Mouse (Mus musculus) CH12.LX (cell line): Measurements from ENCODE around the gene Chpt1.

Source experiments
- CTCF ChIP-seq, 2 experiments: IDR thresholded peaks in 1 of 2; conservative IDR thresholded peaks in 1 of 2; 2 replicates each; pipeline ENCODE4 v1.5.1; 2011 to 2012; ENCODE audit warnings: low read depth in 2 of 2, low read length in 2 of 2, improper control_type of control experiment in 1 of 2, inconsistent platforms in 1 of 2, mild to moderate bottlenecking in 1 of 2, moderate library complexity in 1 of 2
- EP300 ChIP-seq: IDR thresholded peaks from 2 replicates; pipeline ENCODE4 v1.6.1; 2011; ENCODE audit warnings: low read length, improper control_type of control experiment
- HCFC1 ChIP-seq: IDR thresholded peaks from 2 replicates; pipeline ENCODE4 v1.6.1; 2012; ENCODE audit warnings: low read depth, mild to moderate bottlenecking, inconsistent platforms, low read length, improper control_type of control experiment
- POLR2A ChIP-seq: IDR thresholded peaks from 2 replicates; pipeline ENCODE4 v1.6.1; 2011; ENCODE audit warnings: low read depth, mild to moderate bottlenecking, improper control_type of control experiment, low read length
- POLR2AphosphoS2 ChIP-seq: IDR thresholded peaks from 2 replicates; pipeline ENCODE4 v1.6.1; 2011; ENCODE audit warnings: low read depth, low read length, improper control_type of control experiment
- SMC3 ChIP-seq: IDR thresholded peaks from 2 replicates; pipeline ENCODE4 v1.6.1; 2011; ENCODE audit warnings: low read depth, low read length, improper control_type of control experiment
- UBTF ChIP-seq: IDR thresholded peaks from 2 replicates; pipeline ENCODE4 v1.6.1; 2012; ENCODE audit warnings: low read depth, mild to moderate bottlenecking, inconsistent platforms, low read length, improper control_type of control experiment, moderate library complexity
- USF2 ChIP-seq: conservative IDR thresholded peaks from 2 replicates; pipeline ENCODE4 v1.6.1; 2011; ENCODE audit warnings: low read depth, low read length, improper control_type of control experiment
- ZC3H11A ChIP-seq: IDR thresholded peaks from 2 replicates; pipeline ENCODE4 v1.6.1; 2012; ENCODE audit warnings: low read depth, mild to moderate bottlenecking, inconsistent platforms, low read length, improper control_type of control experiment

DNA sequence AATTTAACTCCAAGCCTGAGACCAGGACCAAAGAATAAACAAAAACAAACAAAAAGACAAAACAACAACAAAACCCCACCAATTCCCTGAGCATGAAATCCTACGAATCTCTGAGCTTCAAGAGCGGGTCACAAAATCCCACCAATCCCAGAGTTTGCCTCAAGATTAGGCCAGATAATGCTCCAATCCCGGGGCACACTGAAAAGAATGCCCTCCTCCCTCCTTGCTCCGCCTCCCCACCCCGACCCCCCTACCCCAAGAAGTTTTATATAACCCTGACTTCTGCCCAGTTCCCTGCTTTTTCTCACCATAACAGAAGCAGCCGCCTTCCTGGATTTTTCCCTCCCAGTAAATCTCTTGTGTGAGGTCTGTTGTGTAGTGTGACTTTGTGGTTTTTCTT is 46.1 kb downstream of the Chpt1 start:
- TF ChIP-seq USF2: no peak
- no peak for TF ChIP-seq CTCF (conservative IDR thresholded peaks at IDR 0.05 in 1 of 2, IDR thresholded peaks at IDR 0.05 in 1 of 2; ENCODE audit: low read depth in 2 of 2, low read length in 2 of 2)
- TF ChIP-seq POLR2AphosphoS2: no peak
- TF ChIP-seq EP300: no peak
- TF ChIP-seq ZC3H11A: no peak
- TF ChIP-seq SMC3: no peak
- TF ChIP-seq HCFC1: no peak
- TF ChIP-seq POLR2A: no peak
- no peak for TF ChIP-seq UBTF
